Mouse (Mus musculus) stomach, postnatal 0 days (tissue): ENCODE measurements around the gene Wnt4.

Experiments used
- CTCF ChIP-seq: IDR thresholded peaks from 2 replicates; pipeline ENCODE4 v1.5.1; 2016; ENCODE audit warnings: antibody characterized with exemption, low read depth, mild to moderate bottlenecking, moderate library complexity
- EP300 ChIP-seq: optimal IDR thresholded peaks from 2 replicates; pipeline ENCODE3; 2016; ENCODE audit warnings: antibody characterized with exemption

DNA sequence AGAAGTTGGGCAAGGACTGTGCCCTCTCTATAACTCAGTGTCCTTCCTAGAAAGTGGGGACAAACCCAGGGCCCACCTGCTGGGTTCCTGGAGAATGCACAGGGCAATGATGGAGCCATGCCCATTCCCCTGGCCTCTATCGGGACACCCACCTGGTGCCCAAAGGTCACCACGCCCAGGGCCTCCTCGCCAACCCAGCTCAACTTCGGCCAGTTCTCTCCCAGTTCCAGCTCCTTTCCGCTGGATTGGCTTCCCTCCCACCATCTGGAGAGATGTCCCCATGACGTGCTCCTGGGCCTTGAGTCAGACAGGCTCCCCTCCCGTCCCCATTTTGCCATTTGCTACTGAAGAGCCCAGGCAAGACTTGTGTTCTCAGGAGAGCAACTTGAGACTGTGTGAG, 15.3 kb downstream of the Wnt4 start:
- TF ChIP-seq CTCF, result no peak
- no peak for TF ChIP-seq EP300
